Mouse (Mus musculus): ENCODE data around the gene Rdh11. TPM values are rescaled to one million over a fixed set of nuclear protein-coding genes. Genes with fewer than 3 reads are reported as not detected.

Gene Rdh11
- polyA plus RNA-seq (2014; fragmentation: Nextera tagmentation; extraction: Ambion mirVana) = 26.1 and 27.3 TPM in 2 replicates

- 67% methylated on average over 6 of the region's 6 CpGs for WGBS
- H3K4me3 ChIP-seq (ENCODE audit: low read depth, low read length) = peak within 1 kb of the TSS; percentile 65
- peak within 1 kb of the TSS; percentile 64 for H3K9ac ChIP-seq (ENCODE audit: low read length)
- no peak within 1 kb of the TSS for H3K27ac ChIP-seq (ENCODE audit: low read depth, low read length)
- H3K36me3 ChIP-seq (ENCODE audit: control insufficient read depth, insufficient read depth, low read length) = no peaks in the 10 kb centered on the region
- DNase-seq (ENCODE audit: low spot score) (no peak), ATAC-seq (ENCODE audit: insufficient read depth, low FRiP score, low TSS enrichment) (no peak)
- peaks cover 7% of the 10 kb centered on the region; the same call in 1 of the 2 replicates for H3K4me1 ChIP-seq (ENCODE audit: control insufficient read depth, insufficient read depth, low read length)
- H3K27me3 ChIP-seq (ENCODE audit: control insufficient read depth, insufficient read depth, low read length) = no peaks in the 10 kb centered on the region
- peak within 1 kb of the TSS; percentile 85 for H3K4me2 ChIP-seq (ENCODE audit: low read depth)
- no peaks in the 10 kb centered on the region for H3K9me3 ChIP-seq (ENCODE audit: control insufficient read depth, low read length)
These were observed at the start of gene Rdh11 for GRCm38 (mm10) chr12:79192193-79192592. Rdh11 (minus strand) TSS chr12:79192293.

- H3K4me1 ChIP-seq (ENCODE audit: control insufficient read depth, insufficient read depth, low read length) = no peaks in the 10 kb centered on the region
- H3K4me3 ChIP-seq (ENCODE audit: low read depth, low read length) = no peak overlapping the region
- 72% methylated on average over 11 of the region's 11 CpGs for WGBS
- no peaks in the 10 kb centered on the region for H3K9me3 ChIP-seq (ENCODE audit: control insufficient read depth, low read length)
- H3K27me3 ChIP-seq (ENCODE audit: control insufficient read depth, insufficient read depth, low read length) = no peaks in the 10 kb centered on the region
- DNase-seq (ENCODE audit: low spot score) (no peak), ATAC-seq (ENCODE audit: insufficient read depth, low FRiP score, low TSS enrichment) (no peak)
- no peak overlapping the region for H3K4me2 ChIP-seq (ENCODE audit: low read depth)
- H3K36me3 ChIP-seq (ENCODE audit: control insufficient read depth, insufficient read depth, low read length) = peaks cover 2% of the 10 kb centered on the region; the same call in 1 of the 2 replicates
- no peak overlapping the region for H3K27ac ChIP-seq (ENCODE audit: low read depth, low read length)
- H3K9ac ChIP-seq (ENCODE audit: low read length) = no peak overlapping the region
These were observed 43.5 kb upstream of the Rdh11 start for GRCm38 (mm10) chr12:79235485-79236080.

GRCm38 (mm10) chr12:79217511-79217910 lies 25.4 kb upstream of the Rdh11 start:
- Histone ChIP-seq H3K4me2 (ENCODE audit: low read depth) (no peak overlapping the region), H3K9me3 (ENCODE audit: control insufficient read depth, low read length) (no peaks in the 10 kb centered on the region), H3K4me3 (ENCODE audit: low read depth, low read length) (no peak overlapping the region), H3K36me3 (ENCODE audit: control insufficient read depth, insufficient read depth, low read length) (no peaks in the 10 kb centered on the region), H3K9ac (ENCODE audit: low read length) (no peak overlapping the region), H3K27me3 (ENCODE audit: control insufficient read depth, insufficient read depth, low read length) (no peaks in the 10 kb centered on the region), H3K4me1 (ENCODE audit: control insufficient read depth, insufficient read depth, low read length) (no peaks in the 10 kb centered on the region), H3K27ac (ENCODE audit: low read depth, low read length) (no peak overlapping the region)
- ATAC-seq (ENCODE audit: insufficient read depth, low FRiP score, low TSS enrichment) (no peak), DNase-seq (ENCODE audit: low spot score) (no peak)
- 49% methylated on average over 5 of the region's 5 CpGs for WGBS

GRCm38 (mm10) chr12:79211447-79211846 lies 19.4 kb upstream of the Rdh11 start:
- H3K9me3 ChIP-seq (ENCODE audit: control insufficient read depth, low read length) = no peaks in the 10 kb centered on the region
- no peaks in the 10 kb centered on the region for H3K4me1 ChIP-seq (ENCODE audit: control insufficient read depth, insufficient read depth, low read length)
- no peak overlapping the region for H3K9ac ChIP-seq (ENCODE audit: low read length)
- H3K4me2 ChIP-seq (ENCODE audit: low read depth) = no peak overlapping the region
- DNase-seq (ENCODE audit: low spot score) (no peak), ATAC-seq (ENCODE audit: insufficient read depth, low FRiP score, low TSS enrichment) (no peak)
- 91% methylated on average over 8 of the region's 8 CpGs for WGBS
- H3K27ac ChIP-seq (ENCODE audit: low read depth, low read length) = no peak overlapping the region
- H3K4me3 ChIP-seq (ENCODE audit: low read depth, low read length) = no peak overlapping the region
- no peaks in the 10 kb centered on the region for H3K27me3 ChIP-seq (ENCODE audit: control insufficient read depth, insufficient read depth, low read length)
- no peaks in the 10 kb centered on the region for H3K36me3 ChIP-seq (ENCODE audit: control insufficient read depth, insufficient read depth, low read length)

- WGBS = 7% methylated on average over 13 of the region's 13 CpGs
- ATAC-seq (ENCODE audit: insufficient read depth, low FRiP score, low TSS enrichment) (no peak), DNase-seq (ENCODE audit: low spot score) (peak; percentile 29)
- Histone ChIP-seq H3K27me3 (ENCODE audit: control insufficient read depth, insufficient read depth, low read length) (no peaks in the 10 kb centered on the region), H3K4me3 (ENCODE audit: low read depth, low read length) (peak within 1 kb of the TSS; percentile 24), H3K9ac (ENCODE audit: low read length) (no peak within 1 kb of the TSS), H3K36me3 (ENCODE audit: control insufficient read depth, insufficient read depth, low read length) (no peaks in the 10 kb centered on the region), H3K4me2 (ENCODE audit: low read depth) (peak within 1 kb of the TSS; percentile 38), H3K27ac (ENCODE audit: low read depth, low read length) (no peak within 1 kb of the TSS), H3K9me3 (ENCODE audit: control insufficient read depth, low read length) (no peaks in the 10 kb centered on the region), H3K4me1 (ENCODE audit: control insufficient read depth, insufficient read depth, low read length) (no peaks in the 10 kb centered on the region)
These were observed 16.8 kb upstream of the Rdh11 start, which contains the start of gene Rdh12 for GRCm38 (mm10) chr12:79208703-79209464. Rdh12 (plus strand) TSS chr12:79208914.

- H3K36me3 ChIP-seq (ENCODE audit: control insufficient read depth, insufficient read depth, low read length) = no peaks in the 10 kb centered on the region
- H3K27ac ChIP-seq (ENCODE audit: low read depth, low read length) = no peak overlapping the region
- H3K4me2 ChIP-seq (ENCODE audit: low read depth) = no peak overlapping the region
- H3K9ac ChIP-seq (ENCODE audit: low read length) = no peak overlapping the region
- DNase-seq (ENCODE audit: low spot score) (no peak), ATAC-seq (ENCODE audit: insufficient read depth, low FRiP score, low TSS enrichment) (no peak)
- H3K27me3 ChIP-seq (ENCODE audit: control insufficient read depth, insufficient read depth, low read length) = no peaks in the 10 kb centered on the region
- no peaks in the 10 kb centered on the region for H3K4me1 ChIP-seq (ENCODE audit: control insufficient read depth, insufficient read depth, low read length)
- no peaks in the 10 kb centered on the region for H3K9me3 ChIP-seq (ENCODE audit: control insufficient read depth, low read length)
- H3K4me3 ChIP-seq (ENCODE audit: low read depth, low read length) = no peak overlapping the region
- WGBS = 73% methylated on average over 3 of the region's 3 CpGs
These were observed 9.8 kb upstream of the Rdh11 start for GRCm38 (mm10) chr12:79201882-79202281.

GRCm38 (mm10) chr12:79197105-79197504 lies 5.0 kb upstream of the Rdh11 start:
- WGBS = 85% methylated on average over 5 of the region's 5 CpGs
- H3K9ac ChIP-seq (ENCODE audit: low read length) = no peak overlapping the region
- no peaks in the 10 kb centered on the region for H3K4me1 ChIP-seq (ENCODE audit: control insufficient read depth, insufficient read depth, low read length)
- no peak overlapping the region for H3K27ac ChIP-seq (ENCODE audit: low read depth, low read length)
- no peak overlapping the region for H3K4me2 ChIP-seq (ENCODE audit: low read depth)
- no peaks in the 10 kb centered on the region for H3K36me3 ChIP-seq (ENCODE audit: control insufficient read depth, insufficient read depth, low read length)
- no peaks in the 10 kb centered on the region for H3K27me3 ChIP-seq (ENCODE audit: control insufficient read depth, insufficient read depth, low read length)
- H3K9me3 ChIP-seq (ENCODE audit: control insufficient read depth, low read length) = no peaks in the 10 kb centered on the region
- DNase-seq (ENCODE audit: low spot score) (no peak), ATAC-seq (ENCODE audit: insufficient read depth, low FRiP score, low TSS enrichment) (no peak)
- no peak overlapping the region for H3K4me3 ChIP-seq (ENCODE audit: low read depth, low read length)

- Histone ChIP-seq H3K4me3 (ENCODE audit: low read depth, low read length) (no peak overlapping the region), H3K9ac (ENCODE audit: low read length) (no peak overlapping the region), H3K9me3 (ENCODE audit: control insufficient read depth, low read length) (no peaks in the 10 kb centered on the region), H3K4me2 (ENCODE audit: low read depth) (no peak overlapping the region), H3K4me1 (ENCODE audit: control insufficient read depth, insufficient read depth, low read length) (peaks cover 7% of the 10 kb centered on the region; the same call in 1 of the 2 replicates), H3K27ac (ENCODE audit: low read depth, low read length) (no peak overlapping the region), H3K27me3 (ENCODE audit: control insufficient read depth, insufficient read depth, low read length) (no peaks in the 10 kb centered on the region), H3K36me3 (ENCODE audit: control insufficient read depth, insufficient read depth, low read length) (no peaks in the 10 kb centered on the region)
- WGBS = 5% methylated on average over 3 of the region's 3 CpGs
- DNase-seq (ENCODE audit: low spot score) (peak; percentile 74), ATAC-seq (ENCODE audit: insufficient read depth, low FRiP score, low TSS enrichment) (no peak)
These were observed 1.3 kb upstream of the Rdh11 start for GRCm38 (mm10) chr12:79193441-79193840.

GRCm38 (mm10) chr12:79191701-79192100 lies 392 bp downstream of the Rdh11 start:
- H3K9ac ChIP-seq (ENCODE audit: low read length) = peak overlapping the region; percentile 64
- peak overlapping the region; percentile 65 for H3K4me3 ChIP-seq (ENCODE audit: low read depth, low read length)
- WGBS = 7% methylated on average over 14 of the region's 14 CpGs
- H3K27me3 ChIP-seq (ENCODE audit: control insufficient read depth, insufficient read depth, low read length) = no peaks in the 10 kb centered on the region
- peak overlapping the region; percentile 85 for H3K4me2 ChIP-seq (ENCODE audit: low read depth)
- no peak overlapping the region for H3K27ac ChIP-seq (ENCODE audit: low read depth, low read length)
- no peaks in the 10 kb centered on the region for H3K9me3 ChIP-seq (ENCODE audit: control insufficient read depth, low read length)
- peaks cover 7% of the 10 kb centered on the region; the same call in 1 of the 2 replicates for H3K4me1 ChIP-seq (ENCODE audit: control insufficient read depth, insufficient read depth, low read length)
- ATAC-seq (ENCODE audit: insufficient read depth, low FRiP score, low TSS enrichment) (peak; percentile 83), DNase-seq (ENCODE audit: low spot score) (peak; percentile 84)
- no peaks in the 10 kb centered on the region for H3K36me3 ChIP-seq (ENCODE audit: control insufficient read depth, insufficient read depth, low read length)

Data from neural tube, embryonic 11.5 days (tissue).